Mouse (Mus musculus) lung, adult 2 months (tissue): ENCODE results near the gene Opcml.

ENCODE experiments used
- CTCF ChIP-seq: fragments of 200-500 bp; IDR thresholded peaks from 2 replicates; pipeline ENCODE4 v1.5.1; 2011; ENCODE audit warnings: mild to moderate bottlenecking, low read length, control low read depth; ENCODE audit not compliant: insufficient read depth
- POLR2A ChIP-seq: fragments of 200-500 bp; IDR thresholded peaks from 2 replicates; pipeline ENCODE4 v1.6.1; 2011; ENCODE audit warnings: low read depth, mild to moderate bottlenecking, control low read depth, low read length, borderline replicate concordance; ENCODE audit errors: extremely low read depth

DNA sequence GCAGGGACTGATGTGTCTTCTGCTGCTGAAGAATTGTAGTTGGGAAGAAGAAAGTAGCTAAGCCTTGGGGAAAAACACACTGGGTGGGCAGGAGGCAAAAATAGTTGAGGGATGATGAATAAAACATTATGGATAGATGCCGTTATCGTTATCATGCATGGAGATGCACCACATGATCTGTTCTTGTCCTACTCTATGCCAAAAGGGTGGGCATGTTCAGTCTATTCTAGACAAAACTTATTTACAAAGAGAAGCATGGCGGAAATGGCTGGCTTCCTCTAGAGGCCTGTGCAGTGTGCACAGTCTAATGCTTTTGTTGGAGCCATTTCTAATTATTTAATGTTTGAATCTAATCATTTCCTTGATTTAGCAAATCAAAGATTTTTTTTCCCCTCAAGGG, 293.2 kb downstream of the Opcml start:
- TF ChIP-seq CTCF (no peak), POLR2A (no peak)
